Mouse (Mus musculus): ENCODE results near the gene Bdh1. TPM values are rescaled to one million over a fixed set of nuclear protein-coding genes. Genes with fewer than 3 reads are reported as not detected.
A peak's percentile ranks its signal among the peaks of the same experiment; 100 is the strongest.

Gene Bdh1
- polyA plus RNA-seq, 1 experiment from 2014 or later = 10.8 TPM

GRCm38 (mm10) chr16:31428675-31429470, 6.8 kb downstream of the Bdh1 start:
- no peak for ATAC-seq (ENCODE audit: extremely low read depth, insufficient number of reproducible peaks, low FRiP score, low TSS enrichment)
- H3K27ac ChIP-seq (replicated peaks) = no peak overlapping the region

GRCm38 (mm10) chr16:31429471-31430155, 7.5 kb downstream of the Bdh1 start:
- Histone ChIP-seq H3K4me3 (peak overlapping the region; percentile 63), H3K9ac (peak overlapping the region; percentile 72), H3K27me3 (replicated peaks) (peaks cover 37% of the 10 kb centered on the region), H3K4me1 (peaks cover 24% of the 10 kb centered on the region), H3K9me3 (no peaks in the 10 kb centered on the region), H3K27ac (replicated peaks) (no peak overlapping the region), H3K36me3 (no peaks in the 10 kb centered on the region), H3K4me2 (peak overlapping the region; percentile 99)
- under 1% methylated on average over 49 of the region's 49 CpGs for WGBS
- peak; percentile 96 for ATAC-seq (ENCODE audit: extremely low read depth, insufficient number of reproducible peaks, low FRiP score, low TSS enrichment)

More at GRCm38 (mm10) chr16:31428675-31429470, 6.8 kb downstream of the Bdh1 start:
- Histone ChIP-seq H3K4me1 (peaks cover 24% of the 10 kb centered on the region), H3K9me3 (no peaks in the 10 kb centered on the region), H3K27me3 (replicated peaks) (peaks cover 37% of the 10 kb centered on the region), H3K4me2 (peak overlapping the region; percentile 99), H3K4me3 (peak overlapping the region; percentile 63), H3K9ac (peak overlapping the region; percentile 72), H3K36me3 (no peaks in the 10 kb centered on the region)
- under 1% methylated on average over 65 of the region's 65 CpGs for WGBS

- H3K4me2 ChIP-seq = no peak overlapping the region
- no peaks in the 10 kb centered on the region for H3K9me3 ChIP-seq
- H3K36me3 ChIP-seq = no peaks in the 10 kb centered on the region
- H3K27me3 ChIP-seq (replicated peaks) = peaks cover 11% of the 10 kb centered on the region
- H3K9ac ChIP-seq = no peak overlapping the region
- H3K27ac ChIP-seq (replicated peaks) = no peak overlapping the region
- no peak overlapping the region for H3K4me3 ChIP-seq
- WGBS = 71% methylated on average over 12 of the region's 12 CpGs
- H3K4me1 ChIP-seq = peaks cover 17% of the 10 kb centered on the region
- ATAC-seq (ENCODE audit: extremely low read depth, insufficient number of reproducible peaks, low FRiP score, low TSS enrichment) = no peak
Observed at GRCm38 (mm10) chr16:31433466-31434110, 11.5 kb downstream of the Bdh1 start.

- Histone ChIP-seq H3K27me3 (replicated peaks) (peaks cover 5% of the 10 kb centered on the region; the same call in 1 of the 2 replicates), H3K4me1 (peaks cover 7% of the 10 kb centered on the region), H3K4me2 (no peak overlapping the region), H3K36me3 (no peaks in the 10 kb centered on the region), H3K27ac (replicated peaks) (no peak overlapping the region), H3K9me3 (peaks cover 4% of the 10 kb centered on the region), H3K4me3 (no peak overlapping the region), H3K9ac (no peak overlapping the region)
- ATAC-seq (ENCODE audit: extremely low read depth, insufficient number of reproducible peaks, low FRiP score, low TSS enrichment) = no peak
- 78% methylated on average over 4 of the region's 4 CpGs for WGBS
Observed at GRCm38 (mm10) chr16:31435146-31435545, 13.1 kb downstream of the Bdh1 start.

GRCm38 (mm10) chr16:31436085-31436484, 14.0 kb downstream of the Bdh1 start:
- no peak for ATAC-seq (ENCODE audit: extremely low read depth, insufficient number of reproducible peaks, low FRiP score, low TSS enrichment)

GRCm38 (mm10) chr16:31437358-31437757, 15.3 kb downstream of the Bdh1 start:
- no peak overlapping the region for H3K4me3 ChIP-seq
- H3K4me1 ChIP-seq = peaks cover 5% of the 10 kb centered on the region
- WGBS = 83% methylated on average over 11 of the region's 11 CpGs
- H3K36me3 ChIP-seq = no peaks in the 10 kb centered on the region
- H3K9ac ChIP-seq = no peak overlapping the region
- H3K27ac ChIP-seq (replicated peaks) = no peak overlapping the region
- no peak overlapping the region for H3K4me2 ChIP-seq
- H3K9me3 ChIP-seq = peaks cover 4% of the 10 kb centered on the region
- no peaks in the 10 kb centered on the region for H3K27me3 ChIP-seq (replicated peaks)
- no peak for ATAC-seq (ENCODE audit: extremely low read depth, insufficient number of reproducible peaks, low FRiP score, low TSS enrichment)

More at GRCm38 (mm10) chr16:31436085-31436484, 14.0 kb downstream of the Bdh1 start:
- H3K4me3 ChIP-seq = no peak overlapping the region
- H3K27me3 ChIP-seq (replicated peaks) = 0 out of 2 replicates have a peak, but pooled peaks cover 3% of the 10 kb centered on the region
- no peak overlapping the region for H3K4me2 ChIP-seq
- H3K27ac ChIP-seq (replicated peaks) = no peak overlapping the region
- H3K36me3 ChIP-seq = no peaks in the 10 kb centered on the region
- WGBS = 46% methylated on average over 9 of the region's 9 CpGs
- no peak overlapping the region for H3K9ac ChIP-seq
- peaks cover 4% of the 10 kb centered on the region for H3K9me3 ChIP-seq
- H3K4me1 ChIP-seq = peaks cover 5% of the 10 kb centered on the region

GRCm38 (mm10) chr16:31439529-31439928, 17.4 kb downstream of the Bdh1 start:
- no peaks in the 10 kb centered on the region for H3K4me1 ChIP-seq
- no peak overlapping the region for H3K27ac ChIP-seq (replicated peaks)
- H3K9ac ChIP-seq = no peak overlapping the region
- no peaks in the 10 kb centered on the region for H3K27me3 ChIP-seq (replicated peaks)
- H3K4me3 ChIP-seq = no peak overlapping the region
- H3K9me3 ChIP-seq = peaks cover 4% of the 10 kb centered on the region
- H3K4me2 ChIP-seq = no peak overlapping the region
- no peak for ATAC-seq (ENCODE audit: extremely low read depth, insufficient number of reproducible peaks, low FRiP score, low TSS enrichment)
- 90% methylated on average over 5 of the region's 5 CpGs for whole genome bisulfite sequencing
- H3K36me3 ChIP-seq = no peaks in the 10 kb centered on the region

GRCm38 (mm10) chr16:31440046-31440445, 18.0 kb downstream of the Bdh1 start:
- H3K4me3 ChIP-seq = no peak overlapping the region
- H3K27ac ChIP-seq (replicated peaks) = no peak overlapping the region
- ATAC-seq (ENCODE audit: extremely low read depth, insufficient number of reproducible peaks, low FRiP score, low TSS enrichment) = no peak
- H3K9me3 ChIP-seq = peaks cover 4% of the 10 kb centered on the region
- no peaks in the 10 kb centered on the region for H3K36me3 ChIP-seq
- no peak overlapping the region for H3K4me2 ChIP-seq
- WGBS = 81% methylated on average over 1 of the region's 1 CpGs
- no peaks in the 10 kb centered on the region for H3K27me3 ChIP-seq (replicated peaks)
- H3K4me1 ChIP-seq = no peaks in the 10 kb centered on the region
- no peak overlapping the region for H3K9ac ChIP-seq

- 81% methylated on average over 6 of the region's 6 CpGs for WGBS
- H3K4me2 ChIP-seq = no peak overlapping the region
- ATAC-seq (ENCODE audit: extremely low read depth, insufficient number of reproducible peaks, low FRiP score, low TSS enrichment) = no peak
- H3K9ac ChIP-seq = no peak overlapping the region
- H3K27ac ChIP-seq (replicated peaks) = no peak overlapping the region
- no peaks in the 10 kb centered on the region for H3K27me3 ChIP-seq (replicated peaks)
- H3K9me3 ChIP-seq = peaks cover 4% of the 10 kb centered on the region
- H3K4me1 ChIP-seq = no peaks in the 10 kb centered on the region
- H3K4me3 ChIP-seq = no peak overlapping the region
- H3K36me3 ChIP-seq = no peaks in the 10 kb centered on the region
Observed at GRCm38 (mm10) chr16:31444521-31444920, 22.4 kb downstream of the Bdh1 start.

- no peak overlapping the region for H3K9ac ChIP-seq
- H3K9me3 ChIP-seq = no peaks in the 10 kb centered on the region
- 76% methylated on average over 15 of the region's 15 CpGs for WGBS
- ATAC-seq (ENCODE audit: extremely low read depth, insufficient number of reproducible peaks, low FRiP score, low TSS enrichment) = no peak
- H3K27me3 ChIP-seq (replicated peaks) = no peaks in the 10 kb centered on the region
- no peak overlapping the region for H3K4me2 ChIP-seq
- H3K36me3 ChIP-seq = no peaks in the 10 kb centered on the region
- no peaks in the 10 kb centered on the region for H3K4me1 ChIP-seq
- no peak overlapping the region for H3K27ac ChIP-seq (replicated peaks)
- H3K4me3 ChIP-seq = no peak overlapping the region
Observed at GRCm38 (mm10) chr16:31446067-31446853, 24.2 kb downstream of the Bdh1 start.

- no peak for ATAC-seq (ENCODE audit: extremely low read depth, insufficient number of reproducible peaks, low FRiP score, low TSS enrichment)
- Histone ChIP-seq H3K27me3 (replicated peaks) (no peaks in the 10 kb centered on the region), H3K27ac (replicated peaks) (no peak overlapping the region), H3K9me3 (no peaks in the 10 kb centered on the region), H3K9ac (no peak overlapping the region), H3K4me1 (0 out of 2 replicates have a peak, but pooled peaks cover 7% of the 10 kb centered on the region), H3K4me2 (no peak overlapping the region), H3K4me3 (no peak overlapping the region), H3K36me3 (no peaks in the 10 kb centered on the region)
- 77% methylated on average over 4 of the region's 4 CpGs for WGBS
Observed at GRCm38 (mm10) chr16:31449973-31450372, 27.9 kb downstream of the Bdh1 start.

Data from heart, embryonic 13.5 days (tissue).